Mouse (Mus musculus) testis, adult 2 months (tissue): ENCODE data around the gene Ttc28. TPM values are rescaled to one million over a fixed set of nuclear protein-coding genes. Genes with fewer than 3 reads are reported as not detected.

Experiments
- H3K27ac ChIP-seq: fragments of 200-500 bp; 2 replicates; pipeline ENCODE4 v1.5.1; 2012; ENCODE audit warnings: low read depth, low read length; ENCODE audit not compliant: control insufficient read depth, insufficient read depth
- H3K27me3 ChIP-seq: fragments of 200-500 bp; 2 replicates; pipeline ENCODE4 v1.6.1; 2012; ENCODE audit warnings: mild to moderate bottlenecking, low read length, moderate library complexity; ENCODE audit not compliant: control insufficient read depth, insufficient read depth
- H3K36me3 ChIP-seq: fragments of 200-500 bp; 2 replicates; pipeline ENCODE4 v1.6.1; 2012; ENCODE audit warnings: mild to moderate bottlenecking, low read length; ENCODE audit not compliant: control insufficient read depth, insufficient read depth
- H3K4me1 ChIP-seq: fragments of 200-500 bp; 2 replicates; pipeline ENCODE4 v1.6.1; 2012; ENCODE audit warnings: low read length; ENCODE audit not compliant: control insufficient read depth, insufficient read depth
- H3K4me3 ChIP-seq: fragments of 200-500 bp; 2 replicates; pipeline ENCODE4 v1.5.1; 2012; ENCODE audit warnings: low read depth, mild to moderate bottlenecking, low read length, moderate library complexity, mixed read lengths; ENCODE audit not compliant: control insufficient read depth
- CTCF ChIP-seq: fragments of 200-500 bp; IDR thresholded peaks from 2 replicates; pipeline ENCODE4 v1.5.1; 2012; ENCODE audit warnings: low read depth, mild to moderate bottlenecking, inconsistent platforms, low read length, moderate library complexity; ENCODE audit not compliant: control insufficient read depth, insufficient read depth, insufficient replicate concordance
- POLR2A ChIP-seq: fragments of 200-500 bp; IDR thresholded peaks from 2 replicates; pipeline ENCODE4 v1.6.1; 2012; ENCODE audit warnings: low read depth, mild to moderate bottlenecking, inconsistent platforms, low read length, moderate library complexity; ENCODE audit not compliant: control insufficient read depth
- polyA plus RNA-seq: library from polyadenylated mRNA; depleted of rRNA; stranded (reverse); fragments of >200 nt; gene quantifications from 2 replicates; pipeline ENCODE4 v1.2.3, GENCODE M21; 2012

Ttc28 gene
- polyA plus RNA-seq, 1 experiment = 4.6 TPM

GRCm38 (mm10) chr5:111063991-111064390, 184.4 kb downstream of the Ttc28 start:
- Histone ChIP-seq H3K27ac (no peak overlapping the region), H3K36me3 (no peaks in the 10 kb centered on the region), H3K4me3 (no peak overlapping the region), H3K4me1 (no peaks in the 10 kb centered on the region), H3K27me3 (no peaks in the 10 kb centered on the region)
- no peak for TF ChIP-seq CTCF

- no peaks in the 10 kb centered on the region for H3K36me3 ChIP-seq
- no peak overlapping the region for H3K4me3 ChIP-seq
- H3K27me3 ChIP-seq = no peaks in the 10 kb centered on the region
- no peak overlapping the region for H3K27ac ChIP-seq
- TF ChIP-seq POLR2A = no peak
- no peak for TF ChIP-seq CTCF
- no peaks in the 10 kb centered on the region for H3K4me1 ChIP-seq
Measured at GRCm38 (mm10) chr5:111065770-111066169, 186.2 kb downstream of the Ttc28 start.

GRCm38 (mm10) chr5:111069503-111069902, 189.9 kb downstream of the Ttc28 start:
- Histone ChIP-seq H3K4me3 (no peak overlapping the region), H3K4me1 (no peaks in the 10 kb centered on the region), H3K27me3 (no peaks in the 10 kb centered on the region), H3K36me3 (no peaks in the 10 kb centered on the region), H3K27ac (no peak overlapping the region)
- TF ChIP-seq POLR2A = no peak
- TF ChIP-seq CTCF = no peak

GRCm38 (mm10) chr5:111069931-111070330, 190.3 kb downstream of the Ttc28 start:
- no peak overlapping the region for H3K27ac ChIP-seq
- H3K36me3 ChIP-seq = no peaks in the 10 kb centered on the region
- H3K4me1 ChIP-seq = no peaks in the 10 kb centered on the region
- TF ChIP-seq POLR2A = no peak
- no peak for TF ChIP-seq CTCF
- H3K27me3 ChIP-seq = no peaks in the 10 kb centered on the region
- no peak overlapping the region for H3K4me3 ChIP-seq

GRCm38 (mm10) chr5:111070361-111070760, 190.8 kb downstream of the Ttc28 start:
- TF ChIP-seq POLR2A (no peak), CTCF (no peak)
- Histone ChIP-seq H3K4me1 (no peaks in the 10 kb centered on the region), H3K36me3 (no peaks in the 10 kb centered on the region), H3K27ac (no peak overlapping the region), H3K27me3 (no peaks in the 10 kb centered on the region), H3K4me3 (no peak overlapping the region)

- H3K4me3 ChIP-seq = no peak overlapping the region
- H3K4me1 ChIP-seq = no peaks in the 10 kb centered on the region
- H3K36me3 ChIP-seq = no peaks in the 10 kb centered on the region
- TF ChIP-seq CTCF = no peak
- TF ChIP-seq POLR2A = no peak
- H3K27ac ChIP-seq = no peak overlapping the region
- H3K27me3 ChIP-seq = no peaks in the 10 kb centered on the region
Measured at GRCm38 (mm10) chr5:111073316-111073736, 193.7 kb downstream of the Ttc28 start.

GRCm38 (mm10) chr5:111074050-111074449, 194.4 kb downstream of the Ttc28 start:
- H3K36me3 ChIP-seq = no peaks in the 10 kb centered on the region
- no peak overlapping the region for H3K27ac ChIP-seq
- TF ChIP-seq CTCF (no peak), POLR2A (no peak)
- H3K4me1 ChIP-seq = no peaks in the 10 kb centered on the region
- H3K27me3 ChIP-seq = no peaks in the 10 kb centered on the region
- H3K4me3 ChIP-seq = no peak overlapping the region

- TF ChIP-seq POLR2A (no peak), CTCF (no peak)
- no peaks in the 10 kb centered on the region for H3K4me1 ChIP-seq
- H3K27me3 ChIP-seq = no peaks in the 10 kb centered on the region
- H3K27ac ChIP-seq = no peak overlapping the region
- H3K36me3 ChIP-seq = no peaks in the 10 kb centered on the region
- H3K4me3 ChIP-seq = no peak overlapping the region
Measured at GRCm38 (mm10) chr5:111075841-111076240, 196.2 kb downstream of the Ttc28 start.
